Mouse (Mus musculus) intestine, postnatal 0 days (tissue): Measurements from ENCODE around the gene Ces2h. TPM values are rescaled to one million over a fixed set of nuclear protein-coding genes. Genes with fewer than 3 reads are reported as not detected.

Source experiments
- ATAC-seq: fragments of 200-750 bp; cut with Nextera tagmentation; 2 replicates; pipeline ENCODE4 v1.8.0; 2017; ENCODE audit warnings: mild to moderate bottlenecking, moderate TSS enrichment, moderate library complexity
- H3K27ac ChIP-seq: fragments of 300-500 bp; sonication (generic); 2 replicates; pipeline ENCODE4 v1.5.1; 2014; ENCODE audit warnings: mild to moderate bottlenecking, low read depth, low read length, moderate library complexity
- H3K27me3 ChIP-seq: fragments of 300-500 bp; sonication (generic); replicated peaks from 2 replicates; pipeline ENCODE4 v1.6.1; 2014; ENCODE audit warnings: low read length, mixed read lengths; ENCODE audit not compliant: control insufficient read depth, insufficient read depth
- H3K36me3 ChIP-seq: fragments of 300-500 bp; sonication (generic); 2 replicates; pipeline ENCODE4 v1.6.1; 2014; ENCODE audit warnings: mild to moderate bottlenecking, moderate library complexity; ENCODE audit not compliant: control insufficient read depth, insufficient read depth
- H3K4me1 ChIP-seq: fragments of 300-500 bp; sonication (generic); replicated peaks from 2 replicates; pipeline ENCODE4 v1.6.1; 2014; ENCODE audit warnings: antibody characterized with exemption, low read length, mixed read lengths; ENCODE audit not compliant: control insufficient read depth, insufficient read depth
- H3K4me2 ChIP-seq: fragments of 300-500 bp; sonication (generic); replicated peaks from 2 replicates; pipeline ENCODE4 v1.6.1; 2014; ENCODE audit warnings: low read depth, mild to moderate bottlenecking, moderate library complexity
- H3K4me3 ChIP-seq: fragments of 300-500 bp; sonication (generic); 2 replicates; pipeline ENCODE4 v1.5.1; 2014; ENCODE audit warnings: low read depth, low read length
- H3K9ac ChIP-seq: fragments of 300-500 bp; sonication (generic); 2 replicates; pipeline ENCODE4 v1.6.1; 2014; ENCODE audit warnings: mild to moderate bottlenecking, low read depth, low read length
- H3K9me3 ChIP-seq: fragments of 300-500 bp; sonication (generic); 2 replicates; pipeline ENCODE4 v1.6.1; 2016; ENCODE audit warnings: mixed run types; ENCODE audit not compliant: control insufficient read depth
- CTCF ChIP-seq: sonication (generic); IDR thresholded peaks from 2 replicates; pipeline ENCODE4 v1.5.1; 2016; ENCODE audit warnings: low read depth, mild to moderate bottlenecking, control low read depth, antibody characterized with exemption, moderate library complexity
- polyA plus RNA-seq: library from polyadenylated mRNA; unstranded; fragments of >200 nt; fragmentation: Nextera tagmentation; extraction: Ambion mirVana; gene quantifications from 2 replicates; pipeline ENCODE4 v1.2.1, GENCODE M21; 2015

Ces2h gene
- polyA plus RNA-seq, 1 experiment from 2014 or later: not detected

DNA sequence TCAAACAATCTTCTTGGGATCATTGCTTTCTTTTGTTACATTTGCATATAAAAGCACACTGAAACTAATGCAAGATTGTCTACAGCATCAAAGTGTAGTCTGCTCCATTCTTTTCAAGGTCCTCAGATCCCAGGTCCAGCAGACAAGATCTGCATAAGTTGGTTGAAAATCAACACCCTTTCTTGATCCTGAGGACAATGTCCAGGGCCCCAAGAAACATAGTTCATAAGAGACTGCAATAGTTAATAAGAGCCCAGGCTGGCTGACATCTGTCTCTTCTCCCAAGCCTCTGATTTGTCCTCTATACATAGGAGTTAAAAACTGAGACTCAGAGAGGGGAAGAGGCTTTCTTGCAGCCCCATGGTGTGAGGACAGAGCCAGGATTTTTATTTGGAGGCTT, 68.3 kb downstream of the Ces2h start:
- Histone ChIP-seq H3K4me3 (no peak overlapping the region), H3K27me3 (no peaks in the 10 kb centered on the region), H3K9ac (no peak overlapping the region), H3K36me3 (no peaks in the 10 kb centered on the region), H3K27ac (no peak overlapping the region), H3K4me2 (no peak overlapping the region), H3K9me3 (no peaks in the 10 kb centered on the region), H3K4me1 (no peaks in the 10 kb centered on the region)
- no peak for TF ChIP-seq CTCF
- ATAC-seq: no peak

Other genes with a start within 250 kb of the Ces2h start
- 0.52 and 1.2 TPM in 2 replicates for gene Ces2b, start 169.3 kb upstream of the Ces2h start, polyA plus RNA-seq
- 6.1 and 7.2 TPM in 2 replicates for gene Ces2c, start 153.8 kb upstream of the Ces2h start, polyA plus RNA-seq
- 161 and 172 TPM in 2 replicates for gene Ces2e, start 74.6 kb upstream of the Ces2h start, polyA plus RNA-seq
- gene Ces2f, start 53.5 kb upstream of the Ces2h start, polyA plus RNA-seq: not detected in 2 replicates
- gene Ces2g, start 39.1 kb upstream of the Ces2h start, polyA plus RNA-seq: 1.1 and 1.2 TPM in 2 replicates
- 0.08 TPM in 1 of 2 replicates, not detected in the other for gene Ces3a, start 47.7 kb downstream of the Ces2h start, polyA plus RNA-seq
- gene Ces3b, start 82.9 kb downstream of the Ces2h start, polyA plus RNA-seq: not detected in 2 replicates
- gene Ces4a, start 130.9 kb downstream of the Ces2h start, polyA plus RNA-seq: not detected in 2 replicates
- gene Cbfb, start 169.8 kb downstream of the Ces2h start, polyA plus RNA-seq: 18.9 and 21.8 TPM in 2 replicates
- gene D230025D16Rik, start 224.3 kb downstream of the Ces2h start, polyA plus RNA-seq: 14.3 and 14.8 TPM in 2 replicates